Mouse (Mus musculus): ENCODE measurements around the gene Tgfbr1. TPM values are rescaled to one million over a fixed set of nuclear protein-coding genes. Genes with fewer than 3 reads are reported as not detected.
"Not testable (repeated sequence)": the region's sequence is repeated elsewhere in the genome, so short reads cannot be mapped to it uniquely, and the experiment has no call there.

Tgfbr1 gene
- polyA plus RNA-seq, 2 experiments from 2014 or later = 35.2 to 38.2 TPM

- ATAC-seq = no peak
Measured at GRCm38 (mm10) chr4:47349759-47350158, 3.3 kb upstream of the Tgfbr1 start.

DNA sequence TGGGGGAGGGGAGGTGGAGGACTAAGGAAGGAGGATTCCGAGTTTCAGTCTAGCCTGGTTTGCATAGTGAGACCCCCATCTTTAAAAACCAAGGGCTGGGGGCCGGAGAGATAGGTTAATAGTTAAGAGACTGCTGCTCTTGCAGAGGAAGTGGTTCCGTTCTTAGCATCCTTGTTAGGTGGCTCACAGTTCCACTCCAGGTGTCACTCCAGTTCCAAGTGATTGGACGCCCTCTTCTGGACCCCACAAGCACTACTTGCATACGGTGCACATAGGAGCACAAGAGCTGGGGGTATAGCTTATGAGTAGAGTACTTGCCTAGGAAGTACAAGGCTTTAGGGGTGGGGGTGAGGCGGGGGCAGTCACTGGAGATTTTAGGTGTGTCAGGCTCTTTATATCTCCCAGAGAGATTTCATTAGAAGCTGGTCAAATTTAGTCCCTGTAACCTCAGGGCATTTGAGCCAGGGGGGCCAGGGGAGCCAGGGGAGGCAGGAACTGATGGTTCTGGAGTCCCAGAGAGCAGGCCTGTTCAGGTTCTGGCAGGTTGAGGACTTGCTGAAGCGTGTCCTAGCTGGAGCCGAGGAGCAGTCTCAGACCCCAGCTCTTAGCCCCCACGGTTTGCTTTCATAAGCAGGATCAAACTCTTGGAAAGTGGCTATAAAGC lies 1.5 kb upstream of the Tgfbr1 start:
- ATAC-seq = peak; percentile 77

DNA sequence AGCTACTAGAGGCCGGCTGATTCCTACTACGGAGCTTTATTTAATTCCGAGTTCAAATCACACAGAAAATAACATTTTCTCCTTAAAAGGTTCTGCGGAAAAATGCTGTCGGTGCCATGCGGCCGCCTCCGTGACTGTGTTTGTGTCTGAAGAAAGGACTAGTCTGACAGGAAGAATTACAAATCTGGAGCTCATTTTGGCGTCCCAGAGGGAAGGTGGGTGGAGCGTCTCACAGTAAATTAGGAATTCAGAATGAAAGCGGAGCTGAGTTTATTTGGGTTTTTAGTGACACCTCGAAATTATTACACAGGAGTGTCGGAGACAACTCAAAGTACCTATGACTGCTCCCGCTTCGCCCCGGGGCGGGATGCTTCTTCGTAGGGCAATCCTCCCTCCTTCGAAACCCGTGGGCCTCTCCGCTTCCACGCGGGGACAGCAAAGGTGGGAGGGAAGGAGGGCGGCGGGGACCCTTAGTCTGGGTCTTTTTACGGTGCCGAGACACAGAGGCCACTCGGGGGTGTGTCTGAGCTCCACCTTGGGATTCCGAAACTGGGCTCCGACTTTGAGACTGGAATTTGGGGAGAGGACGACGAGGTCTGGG lies 861 bp upstream of the Tgfbr1 start:
- no peak for ATAC-seq

GRCm38 (mm10) chr4:47353416-47354111 lies 542 bp downstream of the Tgfbr1 start:
- ATAC-seq = no peak

DNA sequence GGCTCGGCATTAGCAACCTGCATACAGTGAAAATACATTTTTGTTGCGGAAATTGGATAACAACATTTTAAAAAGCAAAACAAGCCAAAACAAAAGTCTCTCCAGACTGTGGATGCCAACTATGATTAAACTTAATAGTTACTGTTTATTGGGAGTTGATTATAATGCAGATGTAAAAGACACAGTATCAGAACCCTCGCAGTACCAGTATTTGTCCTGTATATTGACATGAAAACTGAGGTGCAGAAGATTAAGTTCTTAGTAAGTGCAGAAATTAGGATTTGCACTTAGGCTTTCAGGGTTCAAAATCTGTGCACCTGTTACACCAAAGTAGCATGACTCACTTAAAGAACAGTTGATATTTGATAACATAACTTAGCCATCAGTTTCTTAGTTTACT lies 1.3 kb downstream of the Tgfbr1 start:
- no peak for ATAC-seq

GRCm38 (mm10) chr4:47362662-47363061 lies 9.6 kb downstream of the Tgfbr1 start:
- ATAC-seq = no peak

DNA sequence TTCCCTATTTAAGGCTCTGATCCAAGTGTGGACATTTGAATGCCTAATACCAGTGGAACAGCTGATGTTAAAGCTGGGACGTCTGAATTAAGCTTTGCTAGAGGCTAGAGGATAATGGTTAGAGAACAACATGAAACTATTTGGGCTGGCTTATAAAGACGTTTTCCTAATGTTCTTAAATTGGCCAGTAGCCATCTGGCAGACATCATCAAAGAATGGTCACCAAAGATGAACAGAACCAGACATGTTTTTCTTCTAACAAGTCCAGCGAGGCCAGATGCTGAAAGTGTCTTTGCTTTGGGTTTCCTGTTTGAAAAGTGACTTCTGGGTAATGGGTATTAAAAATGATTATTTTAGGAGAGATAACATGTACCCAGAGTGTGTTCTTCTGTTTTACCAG lies 10.1 kb downstream of the Tgfbr1 start:
- ATAC-seq = no peak

DNA sequence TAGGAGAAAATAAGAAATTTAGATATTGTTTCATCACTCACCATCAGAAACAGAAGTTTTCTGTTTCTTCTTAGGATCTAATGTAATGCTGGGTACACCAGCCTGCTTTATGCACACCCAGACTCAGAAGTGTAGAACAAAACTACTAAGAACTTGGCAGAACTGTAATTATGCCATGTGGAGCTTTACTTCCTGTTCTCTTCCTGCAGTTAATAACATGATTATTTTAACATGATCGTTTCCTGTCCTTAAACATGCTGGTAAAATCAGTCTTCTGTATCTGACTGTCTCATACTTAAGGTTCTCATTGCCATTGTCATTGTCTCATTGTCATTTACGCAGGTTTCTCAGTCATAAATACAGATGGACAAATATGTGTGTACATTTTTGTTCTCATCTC lies 15.7 kb downstream of the Tgfbr1 start:
- peak; percentile 59 for ATAC-seq

DNA sequence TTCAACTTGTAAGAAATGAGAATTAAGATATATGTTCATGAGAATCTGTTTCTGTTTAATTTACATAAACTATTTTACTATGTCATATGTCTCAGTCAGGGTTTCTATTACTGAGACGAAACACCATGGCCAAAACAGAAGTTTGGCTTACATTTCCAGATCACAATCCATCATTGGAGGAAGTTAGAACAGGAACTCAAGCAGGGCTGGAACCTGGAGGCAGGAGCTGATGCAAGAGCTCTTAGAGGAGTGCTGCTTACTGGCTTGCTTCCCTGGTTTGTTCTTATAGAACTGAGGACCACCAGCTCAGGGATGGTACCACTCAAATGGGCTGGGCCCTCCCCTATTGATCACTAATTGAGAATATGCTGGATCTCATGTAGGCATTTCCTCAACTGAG lies 25.7 kb downstream of the Tgfbr1 start:
- ATAC-seq = no peak

DNA sequence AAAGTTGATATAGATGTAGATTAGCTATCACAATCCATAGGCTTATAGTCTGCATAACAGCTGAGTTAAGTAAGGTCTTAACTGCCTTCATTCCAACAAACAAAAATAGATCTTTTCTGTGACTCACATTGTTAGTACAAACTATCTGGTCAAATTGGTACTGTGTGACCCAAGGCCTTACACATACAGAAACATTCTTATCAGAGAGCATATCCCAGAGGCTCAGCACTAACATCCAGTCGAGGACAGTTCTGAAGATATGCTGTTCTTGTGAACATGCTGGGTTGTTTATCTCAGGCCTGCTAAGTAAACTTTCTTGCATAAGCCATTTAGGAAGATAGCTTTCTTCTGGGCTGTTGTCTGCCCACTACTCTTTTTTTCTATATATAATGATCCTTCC lies 29.4 kb downstream of the Tgfbr1 start:
- no peak for ATAC-seq

DNA sequence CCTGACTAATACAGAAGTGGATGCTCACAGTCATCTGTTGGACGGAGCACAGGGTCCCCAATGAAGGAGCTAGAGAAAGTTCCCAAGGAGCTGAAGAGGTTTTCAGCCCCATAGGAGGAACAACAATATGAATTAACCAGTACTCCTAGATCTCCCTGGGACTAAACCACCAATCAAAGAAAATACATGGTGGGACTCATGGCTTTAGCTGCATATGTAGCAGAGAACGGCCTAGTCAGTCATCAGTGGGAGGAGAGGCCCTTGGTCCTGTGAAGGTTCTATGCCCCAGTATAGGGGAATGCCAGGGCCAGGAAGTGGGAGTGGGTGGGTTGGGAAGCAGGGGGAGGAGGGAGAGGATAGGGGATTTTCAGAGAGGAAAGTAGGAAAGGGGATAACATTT lies 38.9 kb downstream of the Tgfbr1 start:
- not testable (repeated sequence) for ATAC-seq

DNA sequence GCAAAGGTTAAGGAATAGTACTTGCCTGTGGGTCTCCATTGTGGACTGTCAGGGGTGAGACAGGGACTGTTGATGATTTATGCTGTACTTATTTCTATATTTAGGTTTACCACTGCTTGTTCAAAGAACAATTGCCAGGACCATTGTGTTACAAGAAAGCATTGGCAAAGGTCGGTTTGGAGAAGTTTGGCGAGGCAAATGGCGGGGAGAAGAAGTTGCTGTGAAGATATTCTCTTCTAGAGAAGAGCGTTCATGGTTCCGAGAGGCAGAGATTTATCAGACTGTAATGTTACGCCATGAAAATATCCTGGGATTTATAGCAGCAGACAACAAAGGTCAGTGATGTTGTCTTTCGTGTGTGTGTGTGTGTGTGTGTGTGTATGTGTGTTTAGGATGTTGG lies 43.2 kb downstream of the Tgfbr1 start:
- no peak for ATAC-seq

DNA sequence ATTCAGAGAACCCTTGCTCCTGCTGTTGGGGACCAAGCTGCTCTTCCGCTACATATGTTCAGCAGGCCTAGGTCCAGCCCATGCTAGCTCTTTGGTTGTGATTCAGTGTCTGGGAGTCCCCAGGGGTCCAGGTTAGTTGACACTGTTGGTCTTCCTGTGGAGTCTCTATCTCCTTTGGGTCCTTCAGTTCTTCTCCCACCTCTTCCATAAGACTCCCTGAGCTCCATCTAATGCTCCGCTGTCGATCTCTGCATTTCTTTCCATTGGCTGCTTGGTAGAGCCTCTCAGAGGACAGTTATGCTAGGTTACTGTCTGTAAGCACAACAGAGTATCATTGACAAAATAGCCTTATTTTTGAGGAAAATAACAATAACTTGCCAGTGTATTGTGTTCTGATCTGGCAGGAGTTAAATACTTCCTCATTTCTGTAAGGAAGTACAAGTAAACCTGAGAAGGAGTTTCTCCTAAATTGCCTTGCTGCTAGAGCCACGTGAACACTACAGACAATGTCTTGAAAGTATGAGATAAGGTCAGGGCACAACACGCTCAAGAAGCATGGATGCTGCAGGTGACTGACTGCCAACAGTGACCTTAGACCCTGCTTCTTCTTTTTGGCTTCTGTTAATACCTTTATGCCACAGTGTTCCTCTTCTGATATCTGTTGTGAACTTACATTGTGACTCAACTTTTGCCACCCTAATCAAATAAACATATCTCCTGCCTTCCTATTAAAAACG lies 45.1 kb downstream of the Tgfbr1 start:
- ATAC-seq = no peak

GRCm38 (mm10) chr4:47399824-47400223 lies 46.8 kb downstream of the Tgfbr1 start:
- ATAC-seq = peak; percentile 76

- no peak for ATAC-seq
Measured at GRCm38 (mm10) chr4:47400314-47400713, 47.3 kb downstream of the Tgfbr1 start.

DNA sequence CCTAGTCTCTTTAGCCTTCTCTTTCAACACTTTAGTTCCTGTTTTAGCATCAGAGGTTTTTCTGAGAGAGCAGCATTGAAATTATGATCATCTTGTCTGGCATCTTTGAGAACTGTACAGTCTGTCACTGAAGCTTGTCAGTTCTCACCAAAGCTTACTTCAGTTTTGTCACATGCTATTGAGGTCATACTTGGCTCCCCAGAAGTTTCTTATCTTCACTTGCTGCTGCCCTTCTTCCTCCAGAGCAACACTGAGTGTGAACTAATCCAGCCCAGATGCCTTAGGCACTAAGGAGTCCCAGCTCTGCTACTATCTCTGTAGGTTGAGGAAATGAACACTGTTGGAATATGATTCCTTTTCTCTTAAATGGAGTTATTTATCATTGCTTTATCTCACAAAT lies 49.2 kb downstream of the Tgfbr1 start:
- no peak for ATAC-seq

DNA sequence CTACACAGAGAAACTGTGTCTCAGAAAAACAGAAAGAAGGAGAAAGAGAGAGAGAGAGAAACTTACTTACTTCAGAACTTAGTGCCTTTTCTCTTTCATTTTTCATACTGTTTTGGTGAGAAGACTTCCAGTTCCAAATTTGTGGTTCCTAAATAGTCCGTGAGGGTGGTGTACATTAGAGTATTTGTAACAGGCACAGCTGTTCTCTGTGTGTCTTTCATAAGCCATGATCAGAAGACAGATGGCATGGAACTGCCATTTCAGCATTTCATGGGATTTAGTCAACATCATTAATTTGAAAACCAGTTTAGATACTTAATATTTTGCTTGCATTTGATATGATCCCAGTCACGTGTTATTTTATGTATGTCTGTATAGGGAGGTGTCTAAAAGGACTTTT lies 51.5 kb downstream of the Tgfbr1 start:
- ATAC-seq = no peak

DNA sequence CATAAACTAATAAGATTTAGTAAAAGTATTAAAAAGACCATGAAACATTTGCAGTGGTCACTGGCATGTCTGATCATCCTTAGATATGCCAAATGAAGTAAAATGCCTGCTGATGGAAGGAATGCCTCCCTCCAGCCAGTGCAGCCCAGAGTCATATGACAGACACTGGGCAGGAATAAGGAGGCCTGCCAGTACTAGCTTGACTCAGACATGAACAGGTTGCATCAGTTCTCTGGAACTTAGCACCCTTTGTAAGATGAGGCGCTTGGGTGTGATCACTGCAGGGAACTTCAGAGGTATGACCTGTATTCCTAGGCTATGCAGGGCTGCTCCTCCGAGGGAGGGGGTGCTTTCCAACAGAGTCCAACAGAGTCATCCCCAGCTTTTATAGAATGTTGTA lies 54.1 kb downstream of the Tgfbr1 start:
- ATAC-seq = no peak

DNA sequence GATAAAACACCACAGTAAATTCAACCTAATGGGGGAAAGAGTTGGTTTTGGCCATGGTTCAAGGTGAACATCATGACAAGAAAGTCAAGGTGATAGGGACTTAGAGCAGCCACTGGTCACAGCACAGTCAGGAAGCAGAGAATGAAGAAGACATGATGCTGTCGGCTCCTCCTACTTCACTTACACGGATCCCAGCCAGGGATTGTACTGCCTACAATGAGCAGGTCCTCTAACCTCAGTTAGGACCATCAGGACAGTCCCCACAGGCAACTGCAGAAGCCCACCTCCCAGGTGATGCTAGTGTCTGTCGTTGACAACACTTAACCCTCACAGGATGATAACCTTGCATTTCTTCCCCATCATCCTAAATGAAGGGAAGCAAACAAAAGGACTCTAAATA lies 64.8 kb downstream of the Tgfbr1 start:
- no peak for ATAC-seq

DNA sequence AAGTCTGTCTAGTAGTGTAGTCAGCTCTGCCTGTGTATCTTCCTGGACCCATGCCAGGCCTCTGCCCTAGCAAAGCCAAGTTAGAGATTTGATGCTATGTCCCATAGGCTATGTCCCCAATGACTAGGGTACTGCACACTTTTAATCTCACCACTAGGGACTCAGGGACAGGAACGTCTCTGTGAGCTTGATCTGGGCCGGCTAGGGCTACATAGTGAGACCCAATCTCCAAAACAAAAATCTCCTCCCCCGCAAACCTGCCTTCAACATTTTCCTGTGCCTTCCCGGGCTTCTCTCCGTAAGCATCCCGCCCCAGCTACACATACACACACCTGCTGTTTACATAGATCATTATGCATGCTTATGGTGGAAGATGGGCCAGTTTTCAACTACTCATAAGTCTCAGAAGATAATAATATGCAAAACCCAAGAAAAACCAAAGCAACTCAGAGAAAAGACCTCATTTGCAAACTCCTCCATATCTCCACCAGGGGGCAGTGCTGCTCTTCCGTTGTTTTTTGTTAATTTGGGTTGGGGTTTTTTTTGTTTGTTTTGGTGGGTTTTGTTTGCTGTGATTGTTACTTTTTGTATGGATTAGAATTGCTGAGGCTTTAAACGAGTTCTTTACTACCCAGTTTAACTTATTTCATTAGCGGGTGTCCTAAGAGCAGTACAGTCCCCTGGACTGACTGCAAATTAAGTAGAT lies 66.4 kb downstream of the Tgfbr1 start:
- no peak for ATAC-seq

GRCm38 (mm10) chr4:47420191-47420590 lies 67.2 kb downstream of the Tgfbr1 start:
- no peak for ATAC-seq

GRCm38 (mm10) chr4:47422194-47422593 lies 69.2 kb downstream of the Tgfbr1 start:
- no peak for ATAC-seq

DNA sequence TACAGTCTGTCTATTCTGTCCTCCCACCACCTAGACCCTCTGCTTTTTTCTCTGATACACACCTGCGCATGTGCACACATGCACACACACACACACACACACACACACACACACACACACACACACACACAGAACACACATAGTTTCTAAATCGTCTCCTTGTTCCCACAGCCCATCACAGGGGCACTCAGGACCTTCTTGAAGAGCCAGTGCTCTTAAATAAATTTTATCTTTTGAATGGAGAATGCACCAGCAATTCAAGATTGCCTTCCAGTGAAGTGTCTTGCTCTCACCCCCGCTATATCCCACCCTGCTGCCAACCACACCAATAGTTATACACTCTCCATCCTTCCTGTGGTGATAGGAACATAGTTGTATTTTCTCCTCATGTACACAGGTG lies 69.9 kb downstream of the Tgfbr1 start:
- ATAC-seq = no peak

Data from activated CD4-positive, CD25-positive, alpha-beta regulatory T cell, adult 4 months (primary cell).